Mouse (Mus musculus) stomach, embryonic 15.5 days (tissue): Measurements from ENCODE around the gene 1600002K03Rik. TPM values are rescaled to one million over a fixed set of nuclear protein-coding genes. Genes with fewer than 3 reads are reported as not detected.

Source experiments
- ATAC-seq: fragments of 200-750 bp; cut with Nextera tagmentation; 2 replicates; pipeline ENCODE4 v1.8.0; 2017; ENCODE audit warnings: low read depth, moderate number of reproducible peaks, moderate TSS enrichment; ENCODE audit not compliant: insufficient read depth, low FRiP score
- H3K27ac ChIP-seq: fragments of 300-500 bp; sonication (generic); 2 replicates; pipeline ENCODE4 v1.5.1; 2015; ENCODE audit warnings: mild to moderate bottlenecking, inconsistent platforms
- H3K27me3 ChIP-seq: fragments of 300-500 bp; sonication (generic); replicated peaks from 2 replicates; pipeline ENCODE4 v1.6.1; 2015; ENCODE audit warnings: inconsistent platforms
- H3K36me3 ChIP-seq: fragments of 300-500 bp; sonication (generic); 2 replicates; pipeline ENCODE4 v1.6.1; 2015; ENCODE audit warnings: inconsistent platforms
- H3K4me1 ChIP-seq: fragments of 300-500 bp; sonication (generic); 2 replicates; pipeline ENCODE4 v1.6.1; 2015; ENCODE audit warnings: inconsistent platforms
- H3K4me2 ChIP-seq: fragments of 300-500 bp; sonication (generic); 2 replicates; pipeline ENCODE4 v1.6.1; 2015; ENCODE audit warnings: mild to moderate bottlenecking, inconsistent platforms
- H3K4me3 ChIP-seq: fragments of 300-500 bp; sonication (generic); replicated peaks from 2 replicates; pipeline ENCODE4 v1.5.1; 2015; ENCODE audit warnings: inconsistent platforms
- H3K9ac ChIP-seq: fragments of 300-500 bp; sonication (generic); 2 replicates; pipeline ENCODE4 v1.6.1; 2015; ENCODE audit warnings: inconsistent platforms
- H3K9me3 ChIP-seq: fragments of 300-500 bp; sonication (generic); 2 replicates; pipeline ENCODE4 v1.6.1; 2016; ENCODE audit warnings: inconsistent platforms
- WGBS: fragments of 180-500 bp; shearing (Covaris S2); methylation state at CpG from one replicate; pipeline ENCODE4 v1.1.7; 2015; 5-methylcytosine and 5-hydroxymethylcytosine counted together
- polyA plus RNA-seq: library from polyadenylated mRNA; unstranded; fragments of >200 nt; fragmentation: Nextera tagmentation; extraction: Ambion mirVana; gene quantifications from 2 replicates; pipeline ENCODE4 v1.2.1, GENCODE M21; 2015

Gene 1600002K03Rik
- polyA plus RNA-seq, 1 experiment from 2014 or later, result 17.5 TPM

- H3K4me1 ChIP-seq, result peaks cover 35% of the 10 kb centered on the region
- no peak overlapping the region for H3K4me3 ChIP-seq
- no peak overlapping the region for H3K4me2 ChIP-seq
- H3K27ac ChIP-seq, result no peak overlapping the region
- 86% methylated on average over 10 of the region's 10 CpGs for WGBS
- ATAC-seq, result no peak
- no peak overlapping the region for H3K9ac ChIP-seq
- H3K27me3 ChIP-seq, result no peaks in the 10 kb centered on the region
- H3K9me3 ChIP-seq, result no peaks in the 10 kb centered on the region
- H3K36me3 ChIP-seq, result peaks cover 27% of the 10 kb centered on the region
These were observed 1.4 kb downstream of the 1600002K03Rik start for GRCm38 (mm10) chr10:80173955-80174640.

GRCm38 (mm10) chr10:80174705-80175104 lies 2.0 kb downstream of the 1600002K03Rik start:
- Histone ChIP-seq H3K27ac (no peak overlapping the region), H3K36me3 (peaks cover 27% of the 10 kb centered on the region), H3K4me2 (no peak overlapping the region), H3K27me3 (no peaks in the 10 kb centered on the region), H3K9ac (no peak overlapping the region), H3K4me1 (peaks cover 31% of the 10 kb centered on the region), H3K9me3 (no peaks in the 10 kb centered on the region), H3K4me3 (no peak overlapping the region)
- 55% methylated on average over 2 of the region's 2 CpGs for WGBS
- ATAC-seq, result no peak

- H3K9ac ChIP-seq, result no peak overlapping the region
- H3K36me3 ChIP-seq, result peaks cover 17% of the 10 kb centered on the region
- H3K4me1 ChIP-seq, result peaks cover 30% of the 10 kb centered on the region
- no peak for ATAC-seq
- no peaks in the 10 kb centered on the region; the same call in 1 of the 2 replicates for H3K27me3 ChIP-seq
- H3K4me2 ChIP-seq, result no peak overlapping the region
- no peak overlapping the region for H3K27ac ChIP-seq
- H3K9me3 ChIP-seq, result no peaks in the 10 kb centered on the region
- no peak overlapping the region for H3K4me3 ChIP-seq
- WGBS, result 23% methylated on average over 4 of the region's 4 CpGs
These were observed 3.0 kb downstream of the 1600002K03Rik start for GRCm38 (mm10) chr10:80175536-80176269.

GRCm38 (mm10) chr10:80176270-80176834 lies 3.6 kb downstream of the 1600002K03Rik start:
- no peaks in the 10 kb centered on the region for H3K9me3 ChIP-seq
- H3K4me2 ChIP-seq, result no peak overlapping the region
- no peaks in the 10 kb centered on the region; the same call in 1 of the 2 replicates for H3K27me3 ChIP-seq
- WGBS, result 77% methylated on average over 5 of the region's 5 CpGs
- no peak overlapping the region for H3K27ac ChIP-seq
- no peak for ATAC-seq
- no peak overlapping the region for H3K4me3 ChIP-seq
- H3K36me3 ChIP-seq, result peaks cover 10% of the 10 kb centered on the region; the same call in 1 of the 2 replicates
- H3K9ac ChIP-seq, result no peak overlapping the region
- peaks cover 32% of the 10 kb centered on the region for H3K4me1 ChIP-seq

GRCm38 (mm10) chr10:80177441-80178279 lies 4.9 kb downstream of the 1600002K03Rik start:
- Histone ChIP-seq H3K4me2 (no peak overlapping the region), H3K9ac (no peak overlapping the region), H3K9me3 (no peaks in the 10 kb centered on the region), H3K36me3 (no peaks in the 10 kb centered on the region), H3K4me3 (no peak overlapping the region), H3K4me1 (peaks cover 21% of the 10 kb centered on the region), H3K27ac (no peak overlapping the region), H3K27me3 (no peaks in the 10 kb centered on the region; the same call in 1 of the 2 replicates)
- WGBS, result 69% methylated on average over 7 of the region's 7 CpGs
- no peak for ATAC-seq

GRCm38 (mm10) chr10:80179068-80180051 lies 6.6 kb downstream of the 1600002K03Rik start, which contains the start of gene Efna2:
TSS of gene Efna2 (plus strand) at chr10:80179482.
- ATAC-seq, result peak; percentile 36; the same call in 1 of the 2 replicates
- under 1% methylated on average over 75 of the region's 106 CpGs for WGBS
- Histone ChIP-seq H3K27me3 (no peaks in the 10 kb centered on the region; the same call in 1 of the 2 replicates), H3K9ac (peak within 1 kb of the TSS; percentile 52), H3K4me2 (peak within 1 kb of the TSS; percentile 72), H3K9me3 (no peaks in the 10 kb centered on the region), H3K36me3 (no peaks in the 10 kb centered on the region), H3K4me3 (peak within 1 kb of the TSS; percentile 67), H3K4me1 (peaks cover 16% of the 10 kb centered on the region), H3K27ac (peak within 1 kb of the TSS; percentile 57; the same call in 1 of the 2 replicates)

GRCm38 (mm10) chr10:80180288-80180687 lies 7.5 kb downstream of the 1600002K03Rik start:
- no peaks in the 10 kb centered on the region; the same call in 1 of the 2 replicates for H3K27me3 ChIP-seq

GRCm38 (mm10) chr10:80180823-80181222 lies 8.1 kb downstream of the 1600002K03Rik start:
- 0 out of 2 replicates have a peak overlapping the region, but pooled peaks have one; percentile 67 for H3K4me3 ChIP-seq
- H3K9me3 ChIP-seq, result no peaks in the 10 kb centered on the region
- H3K4me1 ChIP-seq, result peaks cover 16% of the 10 kb centered on the region
- H3K9ac ChIP-seq, result no peak overlapping the region
- peak overlapping the region; percentile 72 for H3K4me2 ChIP-seq
- 42% methylated on average over 5 of the region's 5 CpGs for WGBS
- H3K36me3 ChIP-seq, result no peaks in the 10 kb centered on the region
- ATAC-seq, result no peak
- no peak overlapping the region for H3K27ac ChIP-seq
- H3K27me3 ChIP-seq, result no peaks in the 10 kb centered on the region; the same call in 1 of the 2 replicates

More at GRCm38 (mm10) chr10:80180288-80180687, 7.5 kb downstream of the 1600002K03Rik start:
- Histone ChIP-seq H3K9ac (0 out of 2 replicates have a peak overlapping the region, but pooled peaks have one; percentile 52), H3K36me3 (no peaks in the 10 kb centered on the region), H3K4me2 (peak overlapping the region; percentile 72), H3K4me3 (peak overlapping the region; percentile 67), H3K4me1 (peaks cover 16% of the 10 kb centered on the region), H3K27ac (no peak overlapping the region), H3K9me3 (no peaks in the 10 kb centered on the region)
- 47% methylated on average over 6 of the region's 6 CpGs for WGBS
- ATAC-seq, result no peak

GRCm38 (mm10) chr10:80182547-80182946 lies 9.8 kb downstream of the 1600002K03Rik start:
- ATAC-seq, result no peak
- Histone ChIP-seq H3K9ac (no peak overlapping the region), H3K4me2 (no peak overlapping the region), H3K4me1 (peaks cover 16% of the 10 kb centered on the region), H3K27me3 (no peaks in the 10 kb centered on the region; the same call in 1 of the 2 replicates), H3K9me3 (no peaks in the 10 kb centered on the region), H3K4me3 (no peak overlapping the region), H3K36me3 (no peaks in the 10 kb centered on the region), H3K27ac (no peak overlapping the region)
- 92% methylated on average over 7 of the region's 7 CpGs for WGBS

- H3K27me3 ChIP-seq, result peaks cover 21% of the 10 kb centered on the region
- no peaks in the 10 kb centered on the region for H3K9me3 ChIP-seq
- H3K4me2 ChIP-seq, result no peak overlapping the region
- no peak overlapping the region for H3K27ac ChIP-seq
- peaks cover 9% of the 10 kb centered on the region for H3K4me1 ChIP-seq
- 47% methylated on average over 27 of the region's 27 CpGs for WGBS
- H3K4me3 ChIP-seq, result no peak overlapping the region
- H3K9ac ChIP-seq, result no peak overlapping the region
- no peak for ATAC-seq
- H3K36me3 ChIP-seq, result no peaks in the 10 kb centered on the region
These were observed 13.9 kb downstream of the 1600002K03Rik start for GRCm38 (mm10) chr10:80186649-80187048.
